Mouse (Mus musculus) heart, adult 2 months (tissue): ENCODE measurements at regions not wholly inside any gene's neighbourhood (a gene's known extent, or its start where the extent isn't known, plus 50 kb on each side); places are given as distances from the start of the nearest gene placed in this dataset.

Source experiments
- DNase-seq, 2 experiments: peaks; one replicate each; pipeline ENCODE4 v3.0.0; 2021
- H3K27ac ChIP-seq: fragments of 200-600 bp; 2 replicates; pipeline ENCODE4 v1.8.1; 2022
- H3K27me3 ChIP-seq: fragments of 200-500 bp; 2 replicates; pipeline ENCODE4 v1.6.1; 2012; ENCODE audit warnings: mild to moderate bottlenecking, low read length, inconsistent platforms, mixed read lengths; ENCODE audit not compliant: control insufficient read depth, insufficient read depth
- H3K36me3 ChIP-seq: fragments of 200-500 bp; 2 replicates; pipeline ENCODE4 v1.6.1; 2012; ENCODE audit warnings: low read length, inconsistent platforms; ENCODE audit not compliant: control insufficient read depth, insufficient read depth
- H3K4me1 ChIP-seq: fragments of 200-500 bp; 2 replicates; pipeline ENCODE4 v1.6.1; 2011; ENCODE audit warnings: low read length; ENCODE audit not compliant: control insufficient read depth, insufficient read depth
- H3K4me3 ChIP-seq: fragments of 200-600 bp; 2 replicates; pipeline ENCODE4 v1.8.1; 2022
- H3K79me2 ChIP-seq: fragments of 200-500 bp; replicated peaks from 2 replicates; pipeline ENCODE4 v1.6.1; 2012; ENCODE audit warnings: mild to moderate bottlenecking, inconsistent platforms, low read length, moderate library complexity, mixed read lengths; ENCODE audit not compliant: control insufficient read depth, insufficient read depth
- H3K9ac ChIP-seq: fragments of 200-500 bp; 2 replicates; pipeline ENCODE4 v1.6.1; 2012; ENCODE audit warnings: low read depth, mild to moderate bottlenecking, control low read depth, inconsistent platforms, low read length, mixed read lengths
- CTCF ChIP-seq: fragments of 200-600 bp; IDR thresholded peaks from 2 replicates; pipeline ENCODE4 v1.8.1; 2022; ENCODE audit warnings: antibody characterized with exemption, mild to moderate bottlenecking, moderate library complexity
- EP300 ChIP-seq: fragments of 200-500 bp; IDR thresholded peaks from 2 replicates; pipeline ENCODE4 v1.6.1; 2011; ENCODE audit warnings: low read depth, low read length, control low read depth; ENCODE audit not compliant: insufficient read depth
- POLR2A ChIP-seq: fragments of 200-500 bp; IDR thresholded peaks from 2 replicates; pipeline ENCODE4 v1.6.1; 2011; ENCODE audit warnings: mild to moderate bottlenecking, low read depth, low read length, control low read depth; ENCODE audit not compliant: insufficient read depth
- WGBS: fragments of 180-500 bp; shearing (Covaris S2); methylation state at CpG from one replicate; pipeline ENCODE4 v1.1.7; 2018; 5-methylcytosine and 5-hydroxymethylcytosine counted together
- intact Hi-C: fragments of 180-260 bp; cut with DNase I; formaldehyde crosslinking; loops from one replicate; pipeline ENCODE4 v1.15.1; 2025

DNA sequence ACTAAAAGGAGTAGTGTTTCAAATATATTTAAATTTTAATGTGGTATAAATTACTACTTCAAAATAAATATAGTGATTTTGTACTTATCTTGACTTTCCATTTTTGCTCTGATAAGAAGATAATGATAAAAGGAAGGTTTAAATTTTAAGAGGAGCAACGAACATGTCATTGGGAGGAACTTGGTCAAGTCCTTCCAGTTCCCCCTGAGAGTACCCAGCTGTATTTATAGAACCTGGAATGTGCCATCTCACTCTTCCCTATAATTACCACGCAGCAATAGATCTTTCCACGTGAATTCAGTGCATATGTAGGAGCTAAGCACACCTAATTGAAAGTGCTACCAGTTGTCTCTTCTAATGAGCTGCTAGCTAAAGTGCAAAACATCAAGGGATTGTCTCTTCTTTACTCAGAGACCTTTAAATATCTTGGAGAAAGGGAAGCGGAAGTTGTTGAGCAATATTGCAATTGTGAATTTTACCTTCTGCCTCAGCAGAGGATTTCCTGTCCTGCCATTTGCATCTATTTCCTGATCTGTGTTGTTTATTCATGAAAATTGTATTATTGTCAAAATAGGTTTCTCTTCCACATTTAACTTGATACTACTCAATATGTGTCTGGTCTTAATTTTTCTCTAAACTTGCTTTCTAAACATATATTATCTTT lies 1243.0 kb upstream of the Zeb2 start:
- intact Hi-C loops = no loop called here

GRCm38 (mm10) chr2:46358225-46358624 lies 1241.0 kb upstream of the Zeb2 start:
- H3K79me2 ChIP-seq = no peaks in the 10 kb centered on the region
- H3K36me3 ChIP-seq = no peaks in the 10 kb centered on the region
- intact Hi-C loops = no loop called here
- no peaks in the 10 kb centered on the region for H3K4me1 ChIP-seq
- H3K27ac ChIP-seq = no peak overlapping the region
- H3K9ac ChIP-seq = no peak overlapping the region
- no peak overlapping the region for H3K4me3 ChIP-seq
- 87% methylated on average over 3 of the region's 3 CpGs for WGBS
- no peak for TF ChIP-seq EP300
- TF ChIP-seq POLR2A = no peak
- TF ChIP-seq CTCF = no peak
- no peak for DNase-seq
- no peaks in the 10 kb centered on the region for H3K27me3 ChIP-seq

More for the DNA sequence above, 1243.0 kb upstream of the Zeb2 start:
- WGBS = 49% methylated on average over 4 of the region's 4 CpGs
- H3K79me2 ChIP-seq = no peaks in the 10 kb centered on the region
- no peaks in the 10 kb centered on the region for H3K27me3 ChIP-seq
- no peak overlapping the region for H3K27ac ChIP-seq
- no peak for TF ChIP-seq CTCF
- TF ChIP-seq POLR2A = no peak
- no peak for TF ChIP-seq EP300
- no peak overlapping the region for H3K9ac ChIP-seq
- DNase-seq = no peak
- no peaks in the 10 kb centered on the region for H3K36me3 ChIP-seq
- H3K4me3 ChIP-seq = no peak overlapping the region
- no peaks in the 10 kb centered on the region for H3K4me1 ChIP-seq

DNA sequence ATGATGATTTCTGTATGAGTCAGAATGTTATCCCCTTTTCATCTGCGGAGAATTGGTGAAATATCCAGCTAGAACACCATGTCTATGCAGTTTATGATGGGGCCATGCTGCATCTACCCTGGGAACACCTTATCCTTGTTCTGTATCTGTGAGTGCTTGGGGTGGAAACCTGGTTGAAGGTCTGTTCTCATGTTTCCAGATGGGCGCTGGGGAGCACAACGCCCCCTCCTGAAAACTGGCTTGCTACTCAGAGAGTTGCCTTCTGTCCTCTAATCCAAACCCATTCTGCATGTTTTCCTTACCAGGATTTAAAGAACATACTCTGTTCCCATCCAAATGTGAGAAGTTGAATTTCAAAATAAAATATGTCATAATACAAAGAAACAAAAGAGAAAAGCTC lies 1239.5 kb upstream of the Zeb2 start:
- intact Hi-C loops = no loop called here

DNA sequence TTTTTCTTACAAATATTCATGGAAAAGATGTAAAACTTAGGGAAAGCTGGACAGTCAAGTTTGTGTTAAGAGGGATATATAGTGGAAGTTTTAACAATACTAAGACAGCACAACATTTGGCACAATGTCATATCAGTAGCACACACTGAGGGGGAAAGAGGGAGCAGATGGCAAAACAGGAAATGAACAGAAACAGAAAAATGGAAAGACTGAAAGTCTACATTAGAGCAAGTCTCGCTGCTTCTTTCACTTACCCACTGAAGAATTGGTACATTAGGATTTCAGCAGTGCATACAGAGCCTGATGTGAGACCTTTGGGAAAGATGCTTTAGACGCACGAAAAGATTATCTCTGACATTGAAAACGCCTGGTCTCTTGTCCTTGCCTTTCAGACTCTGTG lies 1223.5 kb upstream of the Zeb2 start:
- no peak for TF ChIP-seq EP300
- H3K27ac ChIP-seq = no peak overlapping the region
- WGBS = 50% methylated on average over 4 of the region's 4 CpGs
- no peak overlapping the region for H3K9ac ChIP-seq
- no peaks in the 10 kb centered on the region for H3K36me3 ChIP-seq
- no peaks in the 10 kb centered on the region for H3K79me2 ChIP-seq
- intact Hi-C loops = no loop called here
- no peaks in the 10 kb centered on the region for H3K4me1 ChIP-seq
- no peak for DNase-seq
- H3K4me3 ChIP-seq = no peak overlapping the region
- no peaks in the 10 kb centered on the region for H3K27me3 ChIP-seq

More for the DNA sequence above, 1239.5 kb upstream of the Zeb2 start:
- no peaks in the 10 kb centered on the region for H3K4me1 ChIP-seq
- no peaks in the 10 kb centered on the region for H3K79me2 ChIP-seq
- DNase-seq = no peak
- no peak overlapping the region for H3K27ac ChIP-seq
- H3K4me3 ChIP-seq = no peak overlapping the region
- WGBS = 85% methylated on average over 3 of the region's 3 CpGs
- H3K36me3 ChIP-seq = no peaks in the 10 kb centered on the region
- H3K9ac ChIP-seq = no peak overlapping the region
- TF ChIP-seq CTCF (no peak), EP300 (no peak), POLR2A (no peak)
- H3K27me3 ChIP-seq = no peaks in the 10 kb centered on the region

GRCm38 (mm10) chr2:46316666-46317065 lies 1199.5 kb upstream of the Zeb2 start:
- TF ChIP-seq CTCF (no peak), EP300 (no peak), POLR2A (no peak)

GRCm38 (mm10) chr2:46315243-46315642 lies 1198.0 kb upstream of the Zeb2 start:
- Histone ChIP-seq H3K79me2 (no peaks in the 10 kb centered on the region), H3K9ac (no peak overlapping the region), H3K36me3 (no peaks in the 10 kb centered on the region), H3K27ac (no peak overlapping the region), H3K4me1 (no peaks in the 10 kb centered on the region), H3K27me3 (no peaks in the 10 kb centered on the region), H3K4me3 (no peak overlapping the region)
- intact Hi-C loops = no loop called here
- DNase-seq = no peak
- TF ChIP-seq POLR2A (no peak), EP300 (no peak), CTCF (no peak)
- WGBS = 83% methylated on average over 3 of the region's 3 CpGs

More at GRCm38 (mm10) chr2:46316666-46317065, 1199.5 kb upstream of the Zeb2 start:
- no peak for DNase-seq
- intact Hi-C loops = no loop called here
- Histone ChIP-seq H3K4me3 (no peak overlapping the region), H3K79me2 (no peaks in the 10 kb centered on the region), H3K4me1 (no peaks in the 10 kb centered on the region), H3K27me3 (no peaks in the 10 kb centered on the region), H3K27ac (no peak overlapping the region), H3K36me3 (no peaks in the 10 kb centered on the region), H3K9ac (no peak overlapping the region)
- 81% methylated on average over 2 of the region's 2 CpGs for WGBS
